Mouse (Mus musculus) left cerebral cortex, postnatal 10 days (tissue): ENCODE data around the gene Spryd7. TPM values are rescaled to one million over a fixed set of nuclear protein-coding genes. Genes with fewer than 3 reads are reported as not detected.

ENCODE experiments used
- total RNA-seq, 2 experiments: library from RNA; stranded (reverse); gene quantifications; 2 replicates each; pipeline ENCODE4 v1.2.3; 2021

Spryd7 gene
- total RNA-seq, 2 experiments from 2014 or later: 44.6 to 48.5 TPM

Other genes starting within 250 kb of the Spryd7 start
- gene Arl11, start 247.1 kb downstream of the Spryd7 start, total RNA-seq: under 1 TPM; 0.24 to 0.67 TPM
- gene Ebpl, start 196.4 kb downstream of the Spryd7 start, total RNA-seq: 1 to 10 TPM; 5.4 to 6.4 TPM
- gene Kpna3, start 117.0 kb downstream of the Spryd7 start, total RNA-seq: 10 to 100 TPM; 86.5 to 91.3 TPM
- gene Trim13, start 41.4 kb upstream of the Spryd7 start, total RNA-seq: 10 to 100 TPM; 14.9 to 15.2 TPM
- 1 to 10 TPM; 1.2 to 1.5 TPM for gene Kcnrg, start 50.6 kb upstream of the Spryd7 start, total RNA-seq